Mouse (Mus musculus) sigmoid colon, adult 10 weeks (tissue): ENCODE results near the gene Afp. TPM values are rescaled to one million over a fixed set of nuclear protein-coding genes. Genes with fewer than 3 reads are reported as not detected.

Experiments used
- polyA plus RNA-seq: library from polyadenylated mRNA; stranded (reverse); fragments of 350-450 nt; fragmentation: Illumina TruSeq; extraction: RNeasy Lipid Tissue Mini Kit (QIAGEN cat#74804); gene quantifications from one replicate; pipeline ENCODE4 v1.2.3, GENCODE M21; 2014; ENCODE audit warnings: low read depth, low replicate concordance

The Afp gene
- polyA plus RNA-seq: not detected

DNA sequence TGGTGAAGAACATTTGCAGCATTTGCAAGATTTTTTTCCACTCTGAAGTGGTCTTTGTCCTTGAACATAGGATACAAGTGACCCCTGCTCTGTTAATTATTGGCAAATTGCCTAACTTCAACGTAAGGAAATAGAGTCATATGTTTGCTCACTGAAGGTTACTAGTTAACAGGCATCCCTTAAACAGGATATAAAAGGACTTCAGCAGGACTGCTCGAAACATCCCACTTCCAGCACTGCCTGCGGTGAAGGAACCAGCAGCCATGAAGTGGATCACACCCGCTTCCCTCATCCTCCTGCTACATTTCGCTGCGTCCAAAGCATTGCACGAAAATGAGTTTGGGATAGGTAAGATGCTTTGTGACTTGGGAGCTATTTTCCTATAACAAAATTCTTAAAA is at the start of gene Afp:
Gene Afp (plus strand): TSS at position 220 of the 400 bp plus-strand sequence.

DNA sequence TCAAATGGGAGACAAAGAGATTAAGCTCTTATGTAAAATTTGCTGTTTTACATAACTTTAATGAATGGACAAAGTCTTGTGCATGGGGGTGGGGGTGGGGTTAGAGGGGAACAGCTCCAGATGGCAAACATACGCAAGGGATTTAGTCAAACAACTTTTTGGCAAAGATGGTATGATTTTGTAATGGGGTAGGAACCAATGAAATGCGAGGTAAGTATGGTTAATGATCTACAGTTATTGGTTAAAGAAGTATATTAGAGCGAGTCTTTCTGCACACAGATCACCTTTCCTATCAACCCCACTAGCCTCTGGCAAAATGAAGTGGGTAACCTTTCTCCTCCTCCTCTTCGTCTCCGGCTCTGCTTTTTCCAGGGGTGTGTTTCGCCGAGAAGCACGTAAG is 29.9 kb upstream of the Afp start, which contains the start of gene Alb:
Gene Alb (plus strand): TSS at position 279 of the 400 bp plus-strand sequence.

DNA sequence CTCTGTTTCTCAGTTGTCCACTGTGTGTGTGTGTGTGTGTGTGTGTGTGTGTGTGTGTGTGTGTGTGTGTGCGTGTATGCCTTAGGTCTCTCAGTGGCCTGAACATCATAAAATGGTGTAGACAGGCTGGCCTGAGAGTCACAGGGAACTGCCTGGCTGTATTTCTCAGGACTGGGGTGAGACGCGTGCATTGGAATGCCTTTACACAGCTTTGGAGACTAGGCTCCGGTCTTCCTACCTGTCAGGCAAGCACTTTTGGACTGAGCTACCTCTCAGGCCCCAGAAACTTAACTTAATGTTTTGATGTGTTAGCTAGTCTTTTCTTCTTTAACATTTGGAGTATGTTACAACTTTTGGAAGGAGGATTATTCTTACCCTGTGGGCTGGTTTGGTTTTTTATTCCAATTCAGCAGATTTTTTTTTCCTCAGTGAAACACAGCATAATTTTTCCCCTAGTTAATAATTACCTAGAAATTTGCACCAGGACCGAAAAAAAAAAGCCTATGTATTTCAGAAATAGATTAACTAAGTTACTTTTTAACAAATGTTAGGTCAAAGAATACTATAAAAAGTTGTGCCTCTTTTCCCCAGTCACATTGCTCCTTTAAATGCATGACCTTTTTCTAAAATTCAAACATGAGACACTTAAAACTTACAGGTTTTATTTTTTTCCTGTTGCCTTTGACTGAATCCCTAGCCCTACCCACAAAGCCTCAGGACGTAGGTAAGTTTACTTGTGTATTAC is 28.0 kb downstream of the Afp start, which contains the start of gene Afm:
Gene Afm (plus strand): TSS at position 577 of the 745 bp plus-strand sequence.

Other genes with a start within 250 kb of the Afp start
- gene Ankrd17, start 124.2 kb upstream of the Afp start, polyA plus RNA-seq: 211 TPM
- gene Gm9958, start 123.5 kb upstream of the Afp start, polyA plus RNA-seq: 19.3 TPM
- 2.4 TPM for gene Alb, start 29.8 kb upstream of the Afp start, polyA plus RNA-seq
- gene Afm, start 28.2 kb downstream of the Afp start, polyA plus RNA-seq: 3.1 TPM
- not detected for gene 5830473C10Rik, start 70.4 kb downstream of the Afp start, polyA plus RNA-seq
- 177 TPM for gene Rassf6, start 149.9 kb downstream of the Afp start, polyA plus RNA-seq